Mouse (Mus musculus): ENCODE measurements at regions not wholly inside any gene's neighbourhood (a gene's known extent, or its start where the extent isn't known, plus 50 kb on each side); places are given as distances from the start of the nearest gene placed in this dataset.

DNA sequence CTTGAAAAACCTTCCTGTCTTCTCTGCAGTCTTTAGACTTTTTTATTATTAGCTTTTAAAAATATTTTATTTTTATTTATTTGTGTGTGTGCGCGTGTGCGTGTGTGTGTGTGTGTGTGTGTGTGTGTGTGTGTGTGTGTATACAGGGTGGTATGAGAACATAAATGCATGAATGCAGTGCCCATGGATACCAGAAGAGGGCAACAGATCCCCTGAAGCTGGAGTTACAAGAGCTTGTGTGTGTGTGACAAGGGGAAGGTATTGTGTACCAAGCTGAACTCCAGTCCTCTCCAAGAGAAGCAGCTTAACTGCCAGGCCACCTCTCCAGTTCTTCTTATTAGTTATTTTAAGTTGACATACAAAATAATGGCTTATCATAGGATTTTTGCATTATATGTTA lies 385.0 kb upstream of the Xylt1 start:
- 93% methylated on average over 3 of the region's 3 CpGs for WGBS

DNA sequence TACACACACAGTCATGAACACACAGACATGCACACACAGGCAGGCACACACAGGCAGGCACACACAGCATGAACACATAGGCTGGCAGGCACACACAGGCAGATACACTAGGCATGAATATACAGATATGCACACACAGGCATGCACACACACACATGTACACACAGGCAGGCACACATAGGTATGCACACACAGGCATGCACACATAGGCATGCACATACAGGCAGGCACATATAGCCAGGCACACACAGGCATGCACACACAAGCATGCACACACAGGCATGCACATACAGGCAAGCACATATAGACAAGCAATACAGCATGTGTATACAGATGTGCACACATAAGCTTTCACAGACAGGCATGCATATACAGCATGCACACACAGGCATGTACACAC lies 377.6 kb upstream of the Xylt1 start:
- TF ChIP-seq CTCF (IDR thresholded peaks at IDR 0.05; ENCODE audit: low read depth), result no peak
- Histone ChIP-seq H3K9ac (replicated peaks; ENCODE audit: low read length) (no peak overlapping the region), H3K4me3 (ENCODE audit: low read length) (no peak overlapping the region), H3K27me3 (ENCODE audit: insufficient read depth, low read length) (no peaks in the 10 kb centered on the region), H3K4me2 (ENCODE audit: low read depth, low read length) (no peak overlapping the region), H3K27ac (no peak overlapping the region), H3K36me3 (ENCODE audit: insufficient read depth, low read length) (no peaks in the 10 kb centered on the region), H3K9me3 (ENCODE audit: low read length) (no peaks in the 10 kb centered on the region), H3K4me1 (ENCODE audit: insufficient read depth, low read length) (no peaks in the 10 kb centered on the region)
- ATAC-seq (no peak), DNase-seq (ENCODE audit: low spot score) (no peak)

More for the DNA sequence above, 385.0 kb upstream of the Xylt1 start:
- no peaks in the 10 kb centered on the region for H3K36me3 ChIP-seq (ENCODE audit: insufficient read depth, low read length)
- no peaks in the 10 kb centered on the region for H3K27me3 ChIP-seq (ENCODE audit: insufficient read depth, low read length)
- TF ChIP-seq CTCF (IDR thresholded peaks at IDR 0.05; ENCODE audit: low read depth), result peak; percentile 63
- ATAC-seq (no peak), DNase-seq (ENCODE audit: low spot score) (peak; percentile 37)
- H3K27ac ChIP-seq, result no peak overlapping the region
- H3K9me3 ChIP-seq (ENCODE audit: low read length), result no peaks in the 10 kb centered on the region
- H3K4me2 ChIP-seq (ENCODE audit: low read depth, low read length), result no peak overlapping the region
- H3K4me3 ChIP-seq (ENCODE audit: low read length), result no peak overlapping the region
- no peaks in the 10 kb centered on the region for H3K4me1 ChIP-seq (ENCODE audit: insufficient read depth, low read length)
- H3K9ac ChIP-seq (replicated peaks; ENCODE audit: low read length), result no peak overlapping the region

DNA sequence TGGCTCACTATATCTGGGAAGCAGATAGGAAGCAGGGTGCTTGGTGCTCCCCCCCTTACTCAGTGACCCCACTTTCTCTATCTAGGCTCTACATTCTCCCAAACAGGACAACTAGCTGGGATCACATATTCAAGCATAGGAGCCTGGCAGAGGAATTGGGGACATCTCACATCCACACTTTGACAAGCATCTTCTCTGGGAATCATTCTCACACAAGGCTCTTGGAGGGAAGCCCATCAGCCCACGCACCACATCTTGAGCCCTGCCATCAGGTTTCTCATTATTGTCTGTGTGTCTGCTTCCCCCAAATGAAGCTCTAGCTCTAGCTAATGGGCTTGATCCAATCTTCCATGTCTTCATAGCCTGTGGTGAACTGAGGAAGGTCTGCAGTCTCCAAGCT lies 362.4 kb upstream of the Xylt1 start:
- Histone ChIP-seq H3K4me3 (ENCODE audit: low read length) (no peak overlapping the region), H3K4me2 (ENCODE audit: low read depth, low read length) (no peak overlapping the region), H3K27me3 (ENCODE audit: insufficient read depth, low read length) (no peaks in the 10 kb centered on the region), H3K9ac (replicated peaks; ENCODE audit: low read length) (no peak overlapping the region), H3K36me3 (ENCODE audit: insufficient read depth, low read length) (no peaks in the 10 kb centered on the region), H3K4me1 (ENCODE audit: insufficient read depth, low read length) (no peaks in the 10 kb centered on the region), H3K9me3 (ENCODE audit: low read length) (no peaks in the 10 kb centered on the region), H3K27ac (no peak overlapping the region)
- TF ChIP-seq CTCF (IDR thresholded peaks at IDR 0.05; ENCODE audit: low read depth), result no peak
- DNase-seq (ENCODE audit: low spot score) (no peak), ATAC-seq (no peak)
- 86% methylated on average over 1 of the region's 1 CpGs for WGBS

DNA sequence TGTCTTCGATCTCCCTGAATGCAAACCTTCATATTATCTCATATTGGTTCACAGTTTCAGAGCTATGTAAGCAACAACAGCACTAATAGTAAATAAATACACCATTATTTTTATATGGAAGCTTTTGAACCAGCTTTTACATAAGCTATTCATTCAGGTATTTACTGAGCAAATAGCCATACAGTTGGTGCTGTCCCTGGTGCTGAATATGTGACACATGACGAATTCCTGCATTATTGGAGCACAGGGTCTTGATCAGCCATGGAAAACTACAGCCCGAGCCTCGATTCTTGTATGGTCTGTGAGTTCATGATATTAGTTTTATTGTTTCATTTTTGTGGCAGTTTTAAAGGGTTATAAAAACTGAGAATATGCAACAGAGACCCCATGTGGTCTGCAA lies 359.1 kb upstream of the Xylt1 start:
- H3K4me3 ChIP-seq (ENCODE audit: low read length), result no peak overlapping the region
- 58% methylated on average over 4 of the region's 4 CpGs for WGBS
- peak; percentile 35 for DNase-seq (ENCODE audit: low spot score)
- no peak overlapping the region for H3K4me2 ChIP-seq (ENCODE audit: low read depth, low read length)
- no peaks in the 10 kb centered on the region for H3K4me1 ChIP-seq (ENCODE audit: insufficient read depth, low read length)
- no peak for ATAC-seq
- no peak overlapping the region for H3K27ac ChIP-seq
- no peaks in the 10 kb centered on the region for H3K9me3 ChIP-seq (ENCODE audit: low read length)
- H3K9ac ChIP-seq (replicated peaks; ENCODE audit: low read length), result no peak overlapping the region
- no peak for TF ChIP-seq CTCF (IDR thresholded peaks at IDR 0.05; ENCODE audit: low read depth)
- no peaks in the 10 kb centered on the region for H3K36me3 ChIP-seq (ENCODE audit: insufficient read depth, low read length)
- H3K27me3 ChIP-seq (ENCODE audit: insufficient read depth, low read length), result no peaks in the 10 kb centered on the region

DNA sequence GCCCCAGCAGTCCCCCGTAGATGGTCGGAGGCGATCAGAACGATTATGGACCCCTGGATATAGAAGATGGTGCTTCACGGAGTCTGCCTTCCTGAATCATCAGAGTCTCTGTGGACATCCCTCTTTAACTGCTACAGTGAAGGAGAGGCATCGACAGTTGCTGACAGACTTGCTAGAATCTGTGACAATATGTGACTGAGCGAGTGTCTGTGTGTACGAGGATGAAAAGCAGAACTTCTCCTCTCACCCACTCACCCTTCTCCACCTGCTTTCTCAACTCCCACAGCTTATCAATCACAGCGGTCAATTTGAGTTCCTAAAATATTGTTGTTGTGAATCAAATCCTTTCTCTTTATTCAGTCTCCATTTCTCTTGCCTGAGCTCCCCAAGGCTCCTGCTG lies 335.9 kb upstream of the Xylt1 start:
- WGBS, result 72% methylated on average over 9 of the region's 9 CpGs

DNA sequence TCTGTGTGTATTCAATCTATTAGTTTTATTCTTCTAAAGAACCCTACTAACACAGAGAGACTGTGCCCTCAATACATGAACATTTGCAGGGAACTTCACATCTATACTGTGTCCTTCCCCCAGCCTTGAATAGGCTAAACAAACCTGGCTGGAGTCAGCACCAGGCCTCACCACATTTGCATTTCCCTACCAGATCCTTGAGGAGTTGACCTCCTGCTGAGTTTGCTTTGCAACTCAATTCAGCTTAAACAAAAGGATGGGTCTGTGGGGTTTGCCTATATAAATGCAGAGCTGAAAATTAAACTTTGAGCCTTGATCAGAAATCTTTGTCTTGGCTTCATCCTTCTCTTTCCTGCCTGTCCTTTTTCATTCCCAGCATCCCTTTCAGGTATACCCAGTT lies 331.5 kb upstream of the Xylt1 start:
- no peaks in the 10 kb centered on the region for H3K4me1 ChIP-seq (ENCODE audit: insufficient read depth, low read length)
- no peak for DNase-seq (ENCODE audit: low spot score)
- no peaks in the 10 kb centered on the region for H3K9me3 ChIP-seq (ENCODE audit: low read length)
- no peaks in the 10 kb centered on the region for H3K36me3 ChIP-seq (ENCODE audit: insufficient read depth, low read length)
- no peaks in the 10 kb centered on the region for H3K27me3 ChIP-seq (ENCODE audit: insufficient read depth, low read length)
- H3K4me3 ChIP-seq (ENCODE audit: low read length), result no peak overlapping the region
- no peak overlapping the region for H3K4me2 ChIP-seq (ENCODE audit: low read depth, low read length)
- no peak overlapping the region for H3K9ac ChIP-seq (replicated peaks; ENCODE audit: low read length)
- no peak for TF ChIP-seq CTCF (IDR thresholded peaks at IDR 0.05; ENCODE audit: low read depth)
- no peak overlapping the region for H3K27ac ChIP-seq
- ATAC-seq, result no peak

More for the DNA sequence above, 335.9 kb upstream of the Xylt1 start:
- no peak for TF ChIP-seq CTCF (IDR thresholded peaks at IDR 0.05; ENCODE audit: low read depth)
- Histone ChIP-seq H3K27me3 (ENCODE audit: insufficient read depth, low read length) (no peaks in the 10 kb centered on the region), H3K4me2 (ENCODE audit: low read depth, low read length) (no peak overlapping the region), H3K9ac (replicated peaks; ENCODE audit: low read length) (no peak overlapping the region), H3K27ac (no peak overlapping the region), H3K9me3 (ENCODE audit: low read length) (no peaks in the 10 kb centered on the region), H3K36me3 (ENCODE audit: insufficient read depth, low read length) (no peaks in the 10 kb centered on the region), H3K4me3 (ENCODE audit: low read length) (no peak overlapping the region), H3K4me1 (ENCODE audit: insufficient read depth, low read length) (no peaks in the 10 kb centered on the region)
- ATAC-seq, result no peak
- DNase-seq (ENCODE audit: low spot score), result no peak

DNA sequence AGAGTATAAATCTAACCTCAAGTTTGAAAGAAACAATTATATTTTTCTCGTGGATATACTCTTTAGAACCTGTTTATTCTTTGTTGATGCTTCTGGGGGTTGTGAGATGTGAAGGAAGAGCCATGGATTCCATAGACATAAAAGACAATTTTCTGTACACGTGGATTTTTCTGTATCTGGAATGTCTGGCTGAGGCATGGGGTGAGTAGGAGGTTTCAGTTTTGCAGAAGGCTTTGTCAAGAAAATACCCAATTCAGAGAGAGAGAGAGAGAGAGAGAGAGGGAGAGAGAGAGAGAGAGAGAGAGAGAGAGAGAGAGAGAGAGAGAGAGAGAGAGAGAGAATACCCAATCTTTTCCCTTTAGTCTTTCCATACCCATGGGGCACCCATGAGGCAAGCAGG lies 315.0 kb upstream of the Xylt1 start:
- Histone ChIP-seq H3K36me3 (ENCODE audit: insufficient read depth, low read length) (no peaks in the 10 kb centered on the region), H3K4me1 (ENCODE audit: insufficient read depth, low read length) (no peaks in the 10 kb centered on the region), H3K27ac (no peak overlapping the region), H3K9me3 (ENCODE audit: low read length) (no peaks in the 10 kb centered on the region), H3K4me3 (ENCODE audit: low read length) (no peak overlapping the region), H3K9ac (replicated peaks; ENCODE audit: low read length) (no peak overlapping the region), H3K27me3 (ENCODE audit: insufficient read depth, low read length) (no peaks in the 10 kb centered on the region), H3K4me2 (ENCODE audit: low read depth, low read length) (no peak overlapping the region)
- TF ChIP-seq CTCF (IDR thresholded peaks at IDR 0.05; ENCODE audit: low read depth), result no peak
- ATAC-seq (no peak), DNase-seq (ENCODE audit: low spot score) (no peak)
- 60% methylated on average over 2 of the region's 2 CpGs for WGBS
